Mouse (Mus musculus) neural tube, embryonic 14.5 days (tissue): ENCODE results near the gene Ifna4. TPM values are rescaled to one million over a fixed set of nuclear protein-coding genes. Genes with fewer than 3 reads are reported as not detected.

Source experiments
- ATAC-seq: fragments of 200-750 bp; cut with Nextera tagmentation; 2 replicates; pipeline ENCODE4 v1.8.0; 2017; ENCODE audit warnings: low read depth, mild to moderate bottlenecking, moderate TSS enrichment, moderate library complexity
- H3K27ac ChIP-seq: fragments of 300-500 bp; sonication (generic); 2 replicates; pipeline ENCODE4 v1.5.1; 2014; ENCODE audit warnings: low read depth, mild to moderate bottlenecking, control low read depth, low read length, moderate library complexity, mixed read lengths
- H3K27me3 ChIP-seq: fragments of 300-500 bp; sonication (generic); 2 replicates; pipeline ENCODE4 v1.6.1; 2014; ENCODE audit warnings: low read length; ENCODE audit not compliant: control insufficient read depth, insufficient read depth
- H3K36me3 ChIP-seq: fragments of 300-500 bp; sonication (generic); 2 replicates; pipeline ENCODE4 v1.6.1; 2014; ENCODE audit warnings: low read length, mixed read lengths; ENCODE audit not compliant: control insufficient read depth, insufficient read depth
- H3K4me1 ChIP-seq: fragments of 300-500 bp; sonication (generic); 2 replicates; pipeline ENCODE4 v1.6.1; 2014; ENCODE audit warnings: low read length; ENCODE audit not compliant: control insufficient read depth, insufficient read depth
- H3K4me2 ChIP-seq: fragments of 300-500 bp; sonication (generic); 2 replicates; pipeline ENCODE4 v1.6.1; 2014; ENCODE audit warnings: mild to moderate bottlenecking, low read depth, low read length, control low read depth
- H3K4me3 ChIP-seq: fragments of 300-500 bp; sonication (generic); 2 replicates; pipeline ENCODE4 v1.5.1; 2014; ENCODE audit warnings: low read depth, low read length, control low read depth, mixed read lengths
- H3K9ac ChIP-seq: fragments of 300-500 bp; sonication (generic); replicated peaks from 2 replicates; pipeline ENCODE4 v1.6.1; 2014; ENCODE audit warnings: low read depth, mild to moderate bottlenecking, control low read depth, low read length, mixed read lengths
- H3K9me3 ChIP-seq: fragments of 300-500 bp; sonication (generic); 2 replicates; pipeline ENCODE4 v1.6.1; 2016; ENCODE audit warnings: low read length; ENCODE audit not compliant: control insufficient read depth
- WGBS: fragments of 180-500 bp; shearing (Covaris S2); extraction: QIAGEN DNeasy Blood & Tissue Kit; methylation state at CpG from one replicate; pipeline ENCODE4 v1.1.7; 2014; 5-methylcytosine and 5-hydroxymethylcytosine counted together
- polyA plus RNA-seq: library from polyadenylated mRNA; unstranded; fragments of >200 nt; fragmentation: Nextera tagmentation; extraction: Ambion mirVana; gene quantifications from 2 replicates; pipeline ENCODE4 v1.2.1, GENCODE M21; 2014

Ifna4 gene
- polyA plus RNA-seq, 1 experiment from 2014 or later: not detected

GRCm38 (mm10) chr4:88859214-88859613 lies 17.6 kb downstream of the Ifna4 start:
- H3K9me3 ChIP-seq: no peaks in the 10 kb centered on the region
- ATAC-seq: no peak

GRCm38 (mm10) chr4:88863309-88863708 lies 21.6 kb downstream of the Ifna4 start:
- no peak overlapping the region for H3K4me2 ChIP-seq
- H3K9me3 ChIP-seq: no peaks in the 10 kb centered on the region
- H3K9ac ChIP-seq: no peak overlapping the region
- no peaks in the 10 kb centered on the region for H3K36me3 ChIP-seq
- H3K27ac ChIP-seq: no peak overlapping the region
- H3K27me3 ChIP-seq: no peaks in the 10 kb centered on the region
- no peak overlapping the region for H3K4me3 ChIP-seq
- H3K4me1 ChIP-seq: no peaks in the 10 kb centered on the region
- ATAC-seq: no peak
- WGBS: 14% methylated on average over 7 of the region's 7 CpGs

More at GRCm38 (mm10) chr4:88859214-88859613, 17.6 kb downstream of the Ifna4 start:
- H3K27ac ChIP-seq: no peak overlapping the region
- H3K4me3 ChIP-seq: no peak overlapping the region
- no peaks in the 10 kb centered on the region for H3K4me1 ChIP-seq
- no peak overlapping the region for H3K9ac ChIP-seq
- no peak overlapping the region for H3K4me2 ChIP-seq
- no peaks in the 10 kb centered on the region for H3K27me3 ChIP-seq
- no peaks in the 10 kb centered on the region for H3K36me3 ChIP-seq

- no peak overlapping the region for H3K4me2 ChIP-seq
- H3K27ac ChIP-seq: no peak overlapping the region
- H3K4me1 ChIP-seq: no peaks in the 10 kb centered on the region
- no peak overlapping the region for H3K4me3 ChIP-seq
- 80% methylated on average over 9 of the region's 9 CpGs for WGBS
- ATAC-seq: no peak
- no peaks in the 10 kb centered on the region for H3K36me3 ChIP-seq
- H3K9me3 ChIP-seq: no peaks in the 10 kb centered on the region
- H3K27me3 ChIP-seq: no peaks in the 10 kb centered on the region
- H3K9ac ChIP-seq: no peak overlapping the region
Measured at GRCm38 (mm10) chr4:88864599-88864998, 22.9 kb downstream of the Ifna4 start.

GRCm38 (mm10) chr4:88865011-88865569 lies 23.4 kb downstream of the Ifna4 start:
- H3K4me1 ChIP-seq: no peaks in the 10 kb centered on the region
- H3K27ac ChIP-seq: no peak overlapping the region
- no peak for ATAC-seq
- no peak overlapping the region for H3K4me3 ChIP-seq
- H3K9me3 ChIP-seq: no peaks in the 10 kb centered on the region
- no peaks in the 10 kb centered on the region for H3K27me3 ChIP-seq
- H3K9ac ChIP-seq: no peak overlapping the region
- H3K4me2 ChIP-seq: no peak overlapping the region
- no peaks in the 10 kb centered on the region for H3K36me3 ChIP-seq
- 67% methylated on average over 6 of the region's 6 CpGs for WGBS

- Histone ChIP-seq H3K27ac (no peak overlapping the region), H3K4me2 (peak overlapping the region; percentile 89), H3K9me3 (no peaks in the 10 kb centered on the region), H3K9ac (no peak overlapping the region), H3K4me3 (peak overlapping the region; percentile 42), H3K36me3 (no peaks in the 10 kb centered on the region), H3K27me3 (no peaks in the 10 kb centered on the region), H3K4me1 (no peaks in the 10 kb centered on the region)
- under 1% methylated on average over 8 of the region's 8 CpGs for whole genome bisulfite sequencing
- ATAC-seq: peak; percentile 82
Measured at GRCm38 (mm10) chr4:88867366-88867925, 25.8 kb downstream of the Ifna4 start.

- peak overlapping the region; percentile 89 for H3K4me2 ChIP-seq
- no peaks in the 10 kb centered on the region for H3K9me3 ChIP-seq
- H3K4me1 ChIP-seq: no peaks in the 10 kb centered on the region
- ATAC-seq: peak; percentile 80
- H3K9ac ChIP-seq: peak overlapping the region; percentile 35
- H3K27me3 ChIP-seq: no peaks in the 10 kb centered on the region
- WGBS: 8% methylated on average over 31 of the region's 31 CpGs
- peak overlapping the region; percentile 42 for H3K4me3 ChIP-seq
- no peak overlapping the region for H3K27ac ChIP-seq
- no peaks in the 10 kb centered on the region for H3K36me3 ChIP-seq
Measured at GRCm38 (mm10) chr4:88867926-88868911, 26.6 kb downstream of the Ifna4 start.

- H3K9ac ChIP-seq: no peak overlapping the region
- H3K4me2 ChIP-seq: no peak overlapping the region
- ATAC-seq: no peak
- H3K27me3 ChIP-seq: no peaks in the 10 kb centered on the region
- H3K36me3 ChIP-seq: no peaks in the 10 kb centered on the region
- H3K4me1 ChIP-seq: no peaks in the 10 kb centered on the region
- WGBS: 2% methylated on average over 2 of the region's 2 CpGs
- no peak overlapping the region for H3K27ac ChIP-seq
- no peak overlapping the region for H3K4me3 ChIP-seq
- no peaks in the 10 kb centered on the region for H3K9me3 ChIP-seq
Measured at GRCm38 (mm10) chr4:88872691-88873090, 31.0 kb downstream of the Ifna4 start.

GRCm38 (mm10) chr4:88875435-88876095 lies 33.9 kb downstream of the Ifna4 start:
- Histone ChIP-seq H3K4me2 (no peak overlapping the region), H3K27ac (no peak overlapping the region), H3K36me3 (no peaks in the 10 kb centered on the region), H3K4me1 (no peaks in the 10 kb centered on the region), H3K9ac (no peak overlapping the region), H3K4me3 (no peak overlapping the region), H3K27me3 (no peaks in the 10 kb centered on the region), H3K9me3 (no peaks in the 10 kb centered on the region)
- WGBS: 74% methylated on average over 4 of the region's 4 CpGs
- no peak for ATAC-seq
